Comparison of ENCODE assay signal across 9 mouse cellular contexts in genomic region chr10:4111795-4112139, GRCm38 (mm10).
DNase-seq lines count a peak whose midpoint lies in the region; ATAC-seq and TF ChIP-seq lines count a peak whose summit lies in the region.
"Had no signal": no experiment of that assay in that cellular context is flagged by ENCODE, and none has a peak within 500 bp of the region (broad histone marks: within the 10 kb centered on the region; RNA-seq: fewer than 3 reads in every experiment).

No protein-coding gene starts in this region.

- no peak for TF ChIP-seq CTCF in liver, postnatal 0 days (IDR thresholded peaks at IDR 0.05; ENCODE audit: low read depth)

- H3K9ac ChIP-seq in intestine, embryonic 14.5 days (ENCODE audit: low read length) = no peak overlapping the region
- H3K9ac ChIP-seq in intestine, embryonic 15.5 days = no peak overlapping the region
- H3K9ac ChIP-seq in heart, embryonic 13.5 days = no peak overlapping the region
- H3K9ac ChIP-seq in liver, postnatal 0 days (replicated peaks) = no peak overlapping the region

- no peak overlapping the region for H3K4me3 ChIP-seq in intestine, embryonic 14.5 days (ENCODE audit: low read depth, low read length)
- H3K4me3 ChIP-seq in intestine, embryonic 15.5 days (replicated peaks) = no peak overlapping the region
- no peak overlapping the region for H3K4me3 ChIP-seq in brown adipose tissue, adult 24 weeks (ENCODE audit: insufficient read depth, low read depth, low read length)
- no peak overlapping the region for H3K4me3 ChIP-seq in heart, embryonic 13.5 days
- no peak overlapping the region for H3K4me3 ChIP-seq in liver, postnatal 0 days (ENCODE audit: low read depth, low read length)
- H3K4me3 ChIP-seq: megakaryocyte, embryonic 14.5 days had no signal

- 0 out of 2 replicates have a peak overlapping the region, but pooled peaks have one; percentile 9 for H3K27ac ChIP-seq in intestine, embryonic 14.5 days (ENCODE audit: low read depth)
- no peak overlapping the region for H3K27ac ChIP-seq in intestine, embryonic 15.5 days
- H3K27ac ChIP-seq in brown adipose tissue, adult 24 weeks (replicated peaks; ENCODE audit: low read depth, low read length) = peak overlapping the region; percentile 99
- H3K27ac ChIP-seq in heart, embryonic 13.5 days (replicated peaks) = peak overlapping the region; percentile 77
- peak overlapping the region; percentile 17 for H3K27ac ChIP-seq in liver, postnatal 0 days (ENCODE audit: low read depth)

- no peaks in the 10 kb centered on the region for H3K27me3 ChIP-seq in intestine, embryonic 14.5 days (replicated peaks; ENCODE audit: control insufficient read depth, insufficient read depth, low read length)
- no peaks in the 10 kb centered on the region for H3K27me3 ChIP-seq in intestine, embryonic 15.5 days (replicated peaks)
- no peaks in the 10 kb centered on the region for H3K27me3 ChIP-seq in heart, embryonic 13.5 days (replicated peaks)
- no peaks in the 10 kb centered on the region for H3K27me3 ChIP-seq in liver, postnatal 0 days (ENCODE audit: insufficient read depth, low read length)
- H3K27me3 ChIP-seq: megakaryocyte, embryonic 14.5 days had no signal

- ATAC-seq in intestine, embryonic 14.5 days (replicated peaks; ENCODE audit: low FRiP score, low TSS enrichment, low read depth) = no peak
- ATAC-seq in intestine, embryonic 15.5 days = no peak
- ATAC-seq in heart, embryonic 13.5 days (ENCODE audit: extremely low read depth, insufficient number of reproducible peaks, low FRiP score, low TSS enrichment) = no peak
- peak; percentile 5 for ATAC-seq in liver, postnatal 0 days

- TF ChIP-seq EP300 in liver, postnatal 0 days (IDR thresholded peaks at IDR 0.05; ENCODE audit: low read depth) = no peak

- 70% methylated on average over 8 of the region's 8 CpGs for WGBS in intestine, embryonic 14.5 days
- 62% methylated on average over 8 of the region's 8 CpGs for WGBS in intestine, embryonic 15.5 days
- WGBS in heart, embryonic 13.5 days = 60% methylated on average over 8 of the region's 8 CpGs
- 57% methylated on average over 8 of the region's 8 CpGs for WGBS in liver, postnatal 0 days (ENCODE audit: insufficient replicate concordance)

- H3K36me3 ChIP-seq in intestine, embryonic 14.5 days (ENCODE audit: control insufficient read depth, insufficient read depth, low read length) = no peaks in the 10 kb centered on the region
- no peaks in the 10 kb centered on the region; the same call in 1 of the 2 replicates for H3K36me3 ChIP-seq in intestine, embryonic 15.5 days
- 0 out of 2 replicates have a peak, but pooled peaks cover 5% of the 10 kb centered on the region for H3K36me3 ChIP-seq in heart, embryonic 13.5 days
- H3K36me3 ChIP-seq in liver, postnatal 0 days (replicated peaks; ENCODE audit: insufficient read depth, low read length) = no peaks in the 10 kb centered on the region; the same call in 1 of the 2 replicates

- no peaks in the 10 kb centered on the region for H3K9me3 ChIP-seq in intestine, embryonic 14.5 days (ENCODE audit: control insufficient read depth, low read length)
- H3K9me3 ChIP-seq in intestine, embryonic 15.5 days = no peaks in the 10 kb centered on the region
- no peaks in the 10 kb centered on the region for H3K9me3 ChIP-seq in heart, embryonic 13.5 days
- no peaks in the 10 kb centered on the region for H3K9me3 ChIP-seq in liver, postnatal 0 days (ENCODE audit: low read length)
- H3K9me3 ChIP-seq: megakaryocyte, embryonic 14.5 days had no signal

- H3K4me2 ChIP-seq in intestine, embryonic 14.5 days (ENCODE audit: low read length) = no peak overlapping the region
- H3K4me2 ChIP-seq in intestine, embryonic 15.5 days (replicated peaks) = no peak overlapping the region
- no peak overlapping the region for H3K4me2 ChIP-seq in heart, embryonic 13.5 days
- no peak overlapping the region for H3K4me2 ChIP-seq in liver, postnatal 0 days (ENCODE audit: low read depth, low read length)

- peaks cover 34% of the 10 kb centered on the region for H3K4me1 ChIP-seq in intestine, embryonic 14.5 days (replicated peaks; ENCODE audit: control insufficient read depth, insufficient read depth, low read length)
- H3K4me1 ChIP-seq in intestine, embryonic 15.5 days (replicated peaks) = peaks cover 32% of the 10 kb centered on the region
- H3K4me1 ChIP-seq in brown adipose tissue, adult 24 weeks (ENCODE audit: control insufficient read depth, insufficient read depth, insufficient read length, low read length) = peaks cover 25% of the 10 kb centered on the region; the same call in 1 of the 2 replicates
- peaks cover 58% of the 10 kb centered on the region for H3K4me1 ChIP-seq in heart, embryonic 13.5 days
- H3K4me1 ChIP-seq in liver, postnatal 0 days (ENCODE audit: insufficient read depth) = 0 out of 2 replicates have a peak, but pooled peaks cover 10% of the 10 kb centered on the region

- DNase-seq in intestine, embryonic 14.5 days (ENCODE audit: low spot score) = no peak
- DNase-seq in liver, postnatal 0 days = no peak
- DNase-seq in adrenal gland, postnatal 4 days (ENCODE audit: low spot score in 2 of 2) = no peak
- no peak for DNase-seq in adipocyte (ENCODE audit: low spot score)
- DNase-seq: thymus, adult 18-20 months had no signal
